Mouse (Mus musculus) ovary, postnatal 10 days (tissue): Measurements from ENCODE around the gene Tmem69.
A peak's percentile ranks its signal among the peaks of the same experiment; 100 is the strongest.

Experiments
- DNase-seq: peaks from one replicate; pipeline ENCODE4 v3.0.0; 2022; ENCODE audit warnings: low spot score

Tmem69 gene

DNA sequence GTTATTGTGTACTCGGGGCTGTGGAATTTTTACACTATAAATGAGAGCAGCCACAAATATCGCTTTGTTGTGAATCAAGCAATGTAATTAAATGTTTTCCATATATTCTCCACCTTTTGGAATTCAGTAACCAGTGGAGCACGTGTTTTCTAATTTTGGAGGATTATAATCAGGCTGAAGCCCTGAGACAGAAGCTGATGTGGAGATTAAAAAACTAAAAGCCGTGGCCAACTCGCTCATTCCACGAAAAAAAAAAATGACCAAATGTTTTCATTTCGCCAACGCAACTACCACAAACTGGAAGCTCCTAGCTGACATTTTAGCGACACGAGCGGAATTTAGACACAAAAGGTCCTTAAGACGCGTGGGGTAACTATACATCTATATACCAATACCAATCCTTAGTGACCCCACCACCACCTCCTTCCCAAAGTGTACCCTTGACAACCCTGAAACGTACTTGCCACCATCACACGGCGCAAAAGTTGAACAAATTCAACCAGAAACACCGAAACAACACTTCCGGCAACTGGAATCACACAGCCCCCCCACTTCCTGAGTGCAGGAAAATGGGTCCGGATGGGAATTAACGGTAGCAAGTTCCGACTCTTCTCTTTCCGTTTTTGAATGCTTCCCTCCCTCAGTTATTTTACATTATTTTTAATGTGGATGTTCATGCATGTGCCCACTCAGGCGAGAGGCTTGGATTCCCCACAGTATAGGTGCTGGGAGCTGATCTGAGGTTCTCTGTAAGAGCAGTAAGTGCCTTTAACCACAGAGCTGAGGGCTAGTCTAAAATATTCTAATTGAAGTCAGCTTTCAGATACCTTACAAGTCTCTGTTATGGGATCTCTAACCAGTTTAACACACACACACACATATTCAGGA is at the start of gene Tmem69:
Tmem69 (minus strand) TSS at position 524 of the 888 bp plus-strand sequence.
- DNase-seq, result peak; percentile 44

DNA sequence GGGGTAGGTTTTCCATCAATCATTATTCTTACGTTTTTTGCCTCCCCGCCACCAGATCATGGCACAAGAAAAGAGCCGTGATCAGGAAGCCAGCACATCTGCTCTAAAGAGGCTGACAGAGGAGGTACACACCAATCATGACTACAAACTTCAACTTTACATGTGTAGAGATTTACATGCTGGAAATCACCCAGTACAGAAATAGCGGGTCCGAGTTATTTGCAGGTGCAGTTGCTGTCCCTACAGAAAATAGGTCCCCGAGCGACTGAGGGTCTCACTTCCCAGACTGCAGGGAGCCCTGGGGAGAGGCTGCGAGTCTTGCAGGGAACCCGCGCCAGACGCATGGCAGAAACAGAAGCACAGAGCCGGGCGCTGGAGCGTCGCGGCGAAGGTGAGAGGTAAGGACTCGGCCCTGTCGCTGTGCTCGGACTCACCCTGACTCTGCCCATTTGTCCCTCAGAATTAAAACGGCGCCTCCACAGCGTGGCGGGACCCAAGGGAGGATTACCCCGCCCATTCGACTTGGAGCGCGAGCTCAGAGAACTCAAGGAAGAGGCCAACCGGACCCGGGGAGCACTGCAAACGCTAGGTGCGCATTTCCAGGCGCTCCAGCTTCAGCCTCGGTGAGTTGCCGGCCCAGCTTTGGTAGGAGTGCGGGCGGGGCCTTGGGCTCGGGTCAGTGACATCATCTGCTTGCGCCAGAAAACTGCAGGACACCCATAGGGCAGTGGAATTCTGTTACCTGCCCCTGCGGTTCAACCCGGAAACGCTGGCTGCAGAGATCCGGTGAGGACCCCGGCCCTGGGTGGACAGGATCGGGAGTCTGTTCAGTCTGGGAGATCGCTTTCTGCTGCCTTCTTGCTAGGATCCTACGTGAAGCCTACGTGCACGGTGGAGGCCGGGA is 41.5 kb upstream of the Tmem69 start:
- peak; percentile 59 for DNase-seq

GRCm38 (mm10) chr4:116596379-116596778 is 40.6 kb upstream of the Tmem69 start, which contains the start of gene Ccdc17:
Gene Ccdc17 (plus strand): TSS chr4:116596654.
- no peak for DNase-seq

DNA sequence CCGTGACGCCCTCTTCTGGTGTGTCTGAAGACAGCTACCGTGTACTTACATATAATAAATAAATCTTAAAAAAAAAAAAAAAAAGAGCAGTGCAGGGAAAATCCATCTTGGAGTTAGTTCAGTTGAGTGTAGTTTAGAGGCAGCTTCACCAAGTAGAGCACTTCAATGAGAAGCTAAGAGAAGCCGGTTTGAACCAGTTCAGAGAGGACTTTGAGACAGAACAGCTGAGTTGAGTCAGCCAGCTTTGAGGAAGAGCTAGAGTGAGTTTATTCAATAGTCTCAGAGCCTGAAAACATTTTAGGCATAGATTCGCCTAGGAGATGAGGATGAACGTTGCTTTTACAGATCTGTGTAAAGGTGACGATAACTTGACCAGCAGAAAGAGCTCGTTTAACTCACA is 40.1 kb upstream of the Tmem69 start:
- DNase-seq, result no peak

DNA sequence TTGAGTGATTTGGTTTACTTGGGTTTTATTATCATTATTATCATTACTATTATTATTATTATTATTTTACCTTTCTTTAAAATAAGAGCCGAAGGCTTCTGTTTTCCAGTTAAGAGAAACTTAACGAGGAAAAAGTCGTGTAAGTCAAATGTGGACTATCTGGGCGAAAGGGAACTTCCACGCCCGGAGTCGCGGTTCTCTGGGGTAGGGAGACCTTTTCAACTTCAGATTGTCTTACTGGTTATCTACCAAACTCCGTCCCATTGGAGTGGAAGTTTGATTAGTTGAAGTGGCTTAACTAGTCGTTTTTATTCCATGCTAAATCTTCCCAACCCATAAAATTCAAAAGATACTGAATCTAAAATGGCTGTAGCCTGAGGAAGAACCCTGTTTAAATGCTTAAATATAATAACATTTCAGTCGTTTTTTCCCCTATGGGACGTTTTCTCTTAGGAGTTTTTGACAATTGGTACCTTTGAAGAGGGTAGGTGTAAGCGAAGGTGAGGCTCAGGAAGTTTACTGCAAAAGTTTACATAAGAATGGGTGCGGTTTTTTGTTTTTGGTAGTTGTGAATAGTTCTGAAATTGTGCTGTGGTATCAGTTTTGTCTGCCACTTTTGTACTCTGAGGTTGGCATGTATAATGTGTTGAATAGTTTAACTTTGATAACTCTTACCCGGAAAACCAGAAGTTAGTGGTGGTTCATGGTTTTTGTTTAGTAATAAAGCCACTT is 2.6 kb upstream of the Tmem69 start:
- DNase-seq, result no peak

- peak; percentile 92 for DNase-seq
Observed at GRCm38 (mm10) chr4:116557306-116558121, 1.8 kb upstream of the Tmem69 start, which contains the start of gene Gpbp1l1. Gene Gpbp1l1 (plus strand): TSS chr4:116557658.

- DNase-seq, result peak; percentile 84
Observed at GRCm38 (mm10) chr4:116556561-116557305, 997 bp upstream of the Tmem69 start.

DNA sequence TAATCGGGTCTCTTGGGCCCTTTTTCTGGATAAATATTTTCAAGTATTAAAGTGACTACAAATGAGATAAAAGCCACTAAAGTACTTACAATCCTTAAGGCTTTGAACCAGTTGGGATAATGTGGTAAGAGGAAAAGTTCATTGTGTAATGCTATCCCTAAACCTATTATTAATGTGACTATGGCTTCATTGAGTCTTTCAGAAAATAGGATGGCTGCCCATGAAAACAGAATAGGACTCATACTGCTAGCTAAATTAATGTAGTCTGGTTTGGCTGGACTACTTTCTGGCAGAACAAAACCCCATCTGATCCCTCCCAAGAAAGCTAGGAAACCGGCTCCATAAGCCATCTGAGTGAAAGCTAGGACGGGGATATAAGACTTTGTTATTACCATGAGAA is 2.7 kb downstream of the Tmem69 start:
- no peak for DNase-seq

DNA sequence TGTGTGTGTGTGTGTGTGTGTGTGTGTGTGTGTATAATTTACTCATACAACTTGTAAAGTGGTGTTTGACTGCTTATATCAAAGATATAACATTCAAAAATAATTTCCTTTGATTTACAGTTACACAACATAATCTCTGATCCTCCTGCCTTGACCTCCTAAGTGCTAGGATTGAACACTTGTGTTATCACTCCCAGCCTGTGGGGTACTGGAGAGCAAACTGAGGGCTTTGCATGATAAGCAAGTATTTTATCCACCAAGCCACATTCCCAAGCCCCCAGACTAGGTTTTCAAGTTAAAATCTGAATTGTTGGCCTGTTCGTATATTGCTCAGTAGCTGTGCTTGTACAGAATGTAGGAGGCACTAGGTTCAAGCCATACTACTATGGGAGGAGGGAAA is 5.3 kb downstream of the Tmem69 start:
- no peak for DNase-seq

GRCm38 (mm10) chr4:116537737-116538136 is 18.0 kb downstream of the Tmem69 start:
- DNase-seq, result no peak

DNA sequence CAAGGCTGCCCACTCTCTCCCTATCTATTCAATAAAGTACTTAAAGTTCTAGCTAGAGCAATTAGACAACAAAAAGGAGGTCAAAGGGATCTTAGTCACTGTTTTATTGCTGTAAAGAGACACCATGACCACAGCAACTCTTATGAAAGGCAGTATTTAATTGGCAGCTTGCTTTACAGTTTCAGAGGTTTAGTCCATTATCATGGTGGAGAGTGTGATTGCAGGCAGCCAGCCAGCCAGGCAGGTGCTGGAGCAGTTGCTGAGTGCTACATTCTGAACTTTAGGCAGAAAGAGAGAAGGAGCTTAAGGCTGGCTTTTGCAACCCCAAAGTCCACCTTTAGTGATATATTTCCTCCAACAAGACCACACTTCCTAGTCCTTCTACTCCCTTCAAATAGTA is 19.4 kb downstream of the Tmem69 start:
- DNase-seq, result no peak

- DNase-seq, result no peak
Observed at GRCm38 (mm10) chr4:116531109-116531508, 24.6 kb downstream of the Tmem69 start.

- DNase-seq, result peak; percentile 77
Observed at GRCm38 (mm10) chr4:116507425-116508218, 48.1 kb downstream of the Tmem69 start, which contains the start of gene Ipp. Gene Ipp (plus strand): TSS chr4:116507549.

DNA sequence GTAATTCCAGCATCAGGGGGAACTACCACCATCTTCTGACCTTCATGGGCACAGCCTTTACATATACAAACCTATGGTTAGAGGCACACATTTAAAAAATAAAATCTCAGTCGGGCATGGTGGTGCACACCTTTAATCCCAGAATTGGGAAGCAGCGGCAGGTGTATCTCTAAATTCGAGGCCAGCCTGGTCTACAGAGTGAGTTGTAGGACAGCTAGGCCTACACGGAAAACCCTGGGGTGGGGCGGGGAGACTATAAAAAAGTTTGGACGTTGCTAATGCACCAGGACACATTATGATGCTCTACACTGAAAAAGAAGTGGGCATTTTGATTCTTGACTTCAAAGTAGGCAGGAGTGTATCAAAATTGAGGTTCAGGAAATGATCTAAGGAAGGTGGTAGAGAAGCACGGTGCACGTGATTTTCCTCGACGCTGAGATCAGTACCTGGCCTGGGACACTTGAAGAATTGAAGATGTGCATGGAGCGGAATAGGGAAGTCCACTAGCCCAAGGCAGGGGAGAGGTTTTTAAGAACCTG is 48.8 kb downstream of the Tmem69 start:
- no peak for DNase-seq
